Mouse (Mus musculus) 3T3-L1 (cell line): ENCODE results near the gene 1810009A15Rik.
"Not testable (repeated sequence)": the region's sequence is repeated elsewhere in the genome, so short reads cannot be mapped to it uniquely, and the experiment has no call there.

Experiments used
- DNase-seq: peaks from one replicate; pipeline ENCODE4 v3.0.0-alpha.2; 2015; ENCODE audit warnings: low read depth, low spot score

The 1810009A15Rik gene

GRCm38 (mm10) chr19:8888511-8889385 is at the start of gene 1810009A15Rik, which contains the start of gene Gm49416:
Gene 1810009A15Rik, plus strand, starts transcription at chr19:8888853.
Gene Gm49416, plus strand, starts transcription at chr19:8888926.
- peak; percentile 98 for DNase-seq

GRCm38 (mm10) chr19:8839103-8839907 is 49.3 kb upstream of the 1810009A15Rik start, which contains the start of gene Gng3:
Gene Gng3, minus strand, starts transcription at chr19:8839194.
- DNase-seq: no peak

GRCm38 (mm10) chr19:8839908-8840791 is 48.5 kb upstream of the 1810009A15Rik start:
- no peak for DNase-seq

GRCm38 (mm10) chr19:8841012-8841411 is 47.6 kb upstream of the 1810009A15Rik start:
- no peak for DNase-seq

GRCm38 (mm10) chr19:8842961-8843360 is 45.7 kb upstream of the 1810009A15Rik start:
- DNase-seq: no peak

GRCm38 (mm10) chr19:8844371-8845129 is 44.1 kb upstream of the 1810009A15Rik start:
- peak; percentile 96 for DNase-seq

- DNase-seq: no peak
Observed at GRCm38 (mm10) chr19:8848356-8848755, 40.3 kb upstream of the 1810009A15Rik start.

- DNase-seq: peak; percentile 99
Observed at GRCm38 (mm10) chr19:8850402-8850901, 38.2 kb upstream of the 1810009A15Rik start, which contains the start of gene Lrrn4cl. Gene Lrrn4cl, plus strand, starts transcription at chr19:8850768.

GRCm38 (mm10) chr19:8851639-8852038 is 37.0 kb upstream of the 1810009A15Rik start:
- DNase-seq: no peak

GRCm38 (mm10) chr19:8852236-8852928 is 36.3 kb upstream of the 1810009A15Rik start:
- DNase-seq: no peak

- DNase-seq: no peak
Observed at GRCm38 (mm10) chr19:8853117-8853516, 35.5 kb upstream of the 1810009A15Rik start.

- DNase-seq: peak; percentile 82
Observed at GRCm38 (mm10) chr19:8857689-8858088, 31.0 kb upstream of the 1810009A15Rik start.

GRCm38 (mm10) chr19:8859018-8859417 is 29.6 kb upstream of the 1810009A15Rik start:
- peak; percentile 71 for DNase-seq

GRCm38 (mm10) chr19:8864265-8864664 is 24.4 kb upstream of the 1810009A15Rik start:
- no peak for DNase-seq

GRCm38 (mm10) chr19:8870381-8870780 is 18.3 kb upstream of the 1810009A15Rik start:
- DNase-seq: not testable (repeated sequence)

GRCm38 (mm10) chr19:8870838-8871237 is 17.8 kb upstream of the 1810009A15Rik start:
- peak; percentile 39 for DNase-seq

- DNase-seq: peak; percentile 100
Observed at GRCm38 (mm10) chr19:8871267-8872186, 17.1 kb upstream of the 1810009A15Rik start, which contains the start of gene Ubxn1. Gene Ubxn1, plus strand, starts transcription at chr19:8871496.

- no peak for DNase-seq
Observed at GRCm38 (mm10) chr19:8872266-8872840, 16.3 kb upstream of the 1810009A15Rik start.
